Mouse (Mus musculus) liver, embryonic 14.5 days (tissue): Measurements from ENCODE around the gene Kbtbd12. TPM values are rescaled to one million over a fixed set of nuclear protein-coding genes. Genes with fewer than 3 reads are reported as not detected.

ENCODE experiments used
- ATAC-seq: fragments of 200-750 bp; cut with Nextera tagmentation; 2 replicates; pipeline ENCODE4 v1.8.0; 2017; ENCODE audit warnings: moderate number of reproducible peaks, mild to moderate bottlenecking, moderate library complexity; ENCODE audit not compliant: insufficient read depth
- DNase-seq, 3 experiments: peaks; one replicate each; pipeline ENCODE4 v3.0.0-alpha.2; 2012 to 2013; ENCODE audit warnings: low read depth in 3 of 3, low spot score in 3 of 3
- H3K27ac ChIP-seq: fragments of 300-500 bp; sonication (generic); 2 replicates; pipeline ENCODE4 v1.5.1; 2014; ENCODE audit warnings: moderate library complexity, mild to moderate bottlenecking, control low read depth, inconsistent platforms
- H3K27me3 ChIP-seq: fragments of 300-500 bp; sonication (generic); 2 replicates; pipeline ENCODE4 v1.6.1; 2014; ENCODE audit warnings: mild to moderate bottlenecking, low read length, moderate library complexity; ENCODE audit not compliant: control insufficient read depth, insufficient read depth
- H3K36me3 ChIP-seq: fragments of 300-500 bp; sonication (generic); replicated peaks from 2 replicates; pipeline ENCODE4 v1.6.1; 2014; ENCODE audit warnings: low read depth; ENCODE audit not compliant: control insufficient read depth, insufficient read depth
- H3K4me1 ChIP-seq, 2 experiments: fragments of 200-500 bp in 1 of 2; fragments of 300-500 bp in 1 of 2; sonication (generic) in 1 of 2; replicated peaks; 2 replicates each; pipeline ENCODE4 v1.6.1; 2012 to 2014; ENCODE audit warnings: antibody characterized with exemption in 1 of 2, inconsistent platforms in 1 of 2, low read length in 1 of 2; ENCODE audit not compliant: control insufficient read depth in 2 of 2, insufficient read depth in 2 of 2
- H3K4me2 ChIP-seq: fragments of 300-500 bp; sonication (generic); 2 replicates; pipeline ENCODE4 v1.6.1; 2014; ENCODE audit warnings: low read depth, mild to moderate bottlenecking, control low read depth, moderate library complexity
- H3K4me3 ChIP-seq, 2 experiments: fragments of 200-500 bp in 1 of 2; fragments of 300-500 bp in 1 of 2; sonication (generic) in 1 of 2; 2 replicates each; pipeline ENCODE4 v1.5.1; 2012 to 2014; ENCODE audit warnings: low read depth in 2 of 2, low read length in 2 of 2, mild to moderate bottlenecking in 2 of 2, control low read depth in 1 of 2, inconsistent platforms in 1 of 2, moderate library complexity in 1 of 2; ENCODE audit not compliant: insufficient read depth in 1 of 2
- H3K9ac ChIP-seq: fragments of 300-500 bp; sonication (generic); replicated peaks from 2 replicates; pipeline ENCODE4 v1.6.1; 2014; ENCODE audit warnings: mild to moderate bottlenecking, control low read depth, moderate library complexity
- H3K9me3 ChIP-seq: fragments of 300-500 bp; sonication (generic); 2 replicates; pipeline ENCODE4 v1.6.1; 2016; ENCODE audit warnings: low read length, mixed read lengths; ENCODE audit not compliant: control insufficient read depth
- CTCF ChIP-seq: IDR thresholded peaks from 2 replicates; pipeline ENCODE4 v1.5.1; 2016; ENCODE audit warnings: antibody characterized with exemption, low read depth, control low read depth
- EP300 ChIP-seq: IDR thresholded peaks from 2 replicates; pipeline ENCODE4 v1.6.1; 2016; ENCODE audit warnings: antibody characterized with exemption, low read depth
- WGBS: fragments of 180-500 bp; shearing (Covaris S2); extraction: QIAGEN DNeasy Blood & Tissue Kit; methylation state at CpG from one replicate; pipeline ENCODE4 v1.1.7; 2014; ENCODE audit not compliant: insufficient replicate concordance; 5-methylcytosine and 5-hydroxymethylcytosine counted together
- polyA plus RNA-seq, 2 experiments: library from polyadenylated mRNA; depleted of rRNA in 1 of 2; stranded (reverse) in 1 of 2; unstranded in 1 of 2; fragments of >200 nt; fragmentation: Nextera tagmentation in 1 of 2; extraction: Ambion mirVana in 1 of 2; gene quantifications; 2 replicates each; pipeline versions ENCODE4 v1.2.1 to v1.2.3; 2012 to 2014

Kbtbd12 gene
- polyA plus RNA-seq, 2 experiments = 0.65 to 0.80 TPM

DNA sequence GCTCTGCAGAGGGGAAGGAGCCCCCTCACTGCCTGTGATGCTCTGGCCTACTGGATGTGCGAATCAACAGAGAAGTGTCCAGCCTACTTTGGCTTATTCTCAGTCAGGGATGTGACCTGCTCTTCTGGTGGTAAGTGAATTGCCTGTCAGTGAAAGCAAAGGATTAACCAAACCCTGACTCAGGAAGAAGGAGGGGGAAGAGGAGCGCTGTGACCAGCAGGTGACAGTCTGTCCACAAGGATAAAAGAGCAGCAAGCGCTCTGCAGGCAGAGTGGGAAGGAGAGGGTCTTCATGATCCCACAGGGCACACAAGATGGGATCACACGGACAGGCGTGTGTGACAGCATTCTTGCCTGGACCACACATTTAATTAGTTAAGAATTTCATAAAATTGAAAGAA lies 78.1 kb downstream of the Kbtbd12 start:
- Histone ChIP-seq H3K9me3 (no peaks in the 10 kb centered on the region), H3K27me3 (no peaks in the 10 kb centered on the region; the same call in 1 of the 2 replicates), H3K4me2 (no peak overlapping the region), H3K9ac (no peak overlapping the region), H3K4me1 (no peaks in the 10 kb centered on the region), H3K36me3 (no peaks in the 10 kb centered on the region), H3K27ac (no peak overlapping the region), H3K4me3 (no peak overlapping the region)
- TF ChIP-seq CTCF = peak; percentile 38
- no peak for TF ChIP-seq EP300
- no peak for DNase-seq
- 39% methylated on average over 5 of the region's 5 CpGs for WGBS
- ATAC-seq = no peak

DNA sequence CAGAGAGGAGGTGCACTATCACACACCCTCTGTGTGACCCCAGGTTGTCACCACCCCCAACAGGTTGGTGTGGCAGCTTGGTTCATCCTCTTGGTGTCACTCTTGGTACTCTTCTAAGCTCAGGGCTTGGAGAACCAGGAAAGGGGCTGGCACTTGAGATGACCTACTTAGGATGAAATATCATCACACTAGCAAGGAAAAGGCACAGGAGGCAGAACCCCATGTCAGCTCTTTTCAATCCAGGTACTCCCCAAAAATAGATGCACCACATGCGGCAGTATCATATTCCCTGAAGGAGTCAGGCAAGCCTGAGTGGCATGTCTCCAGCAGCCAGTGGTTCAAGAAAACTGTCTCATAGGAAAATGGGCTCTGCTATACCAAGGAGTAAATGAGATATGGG lies 79.7 kb downstream of the Kbtbd12 start:
- H3K4me3 ChIP-seq = no peak overlapping the region
- TF ChIP-seq CTCF = peak; percentile 37; the same call in 1 of the 2 replicates
- no peak for TF ChIP-seq EP300
- H3K36me3 ChIP-seq = no peaks in the 10 kb centered on the region
- DNase-seq (no peak), ATAC-seq (no peak)
- no peaks in the 10 kb centered on the region for H3K27me3 ChIP-seq
- no peak overlapping the region for H3K27ac ChIP-seq
- H3K4me1 ChIP-seq = no peaks in the 10 kb centered on the region
- 67% methylated on average over 1 of the region's 1 CpGs for WGBS
- H3K9me3 ChIP-seq = no peaks in the 10 kb centered on the region
- no peak overlapping the region for H3K9ac ChIP-seq
- no peak overlapping the region for H3K4me2 ChIP-seq

DNA sequence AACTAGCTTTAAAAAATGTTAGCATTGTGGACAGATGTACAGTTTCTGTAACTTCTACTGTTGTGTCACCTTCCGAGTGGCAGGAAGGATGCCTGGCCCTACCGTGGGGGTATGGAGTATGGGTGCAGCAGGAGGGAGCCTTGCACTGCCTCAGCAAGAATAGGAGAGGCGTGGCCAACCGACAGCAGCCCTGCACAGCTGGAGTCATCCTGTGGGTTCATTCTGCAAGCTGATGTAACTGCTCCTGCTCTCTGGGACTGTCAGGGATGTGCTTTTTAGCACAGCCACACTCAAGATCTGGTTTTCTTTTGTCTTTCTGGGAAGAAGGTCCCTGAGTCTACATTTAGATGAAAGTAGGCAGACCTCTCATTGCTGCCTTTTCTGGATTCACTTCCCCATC lies 80.2 kb downstream of the Kbtbd12 start:
- no peaks in the 10 kb centered on the region for H3K9me3 ChIP-seq
- ATAC-seq (no peak), DNase-seq (no peak)
- no peaks in the 10 kb centered on the region for H3K36me3 ChIP-seq
- no peak for TF ChIP-seq CTCF
- no peak for TF ChIP-seq EP300
- no peaks in the 10 kb centered on the region for H3K4me1 ChIP-seq
- H3K4me2 ChIP-seq = no peak overlapping the region
- H3K27ac ChIP-seq = no peak overlapping the region
- WGBS = 21% methylated on average over 4 of the region's 4 CpGs
- H3K9ac ChIP-seq = no peak overlapping the region
- no peaks in the 10 kb centered on the region for H3K27me3 ChIP-seq
- no peak overlapping the region for H3K4me3 ChIP-seq

DNA sequence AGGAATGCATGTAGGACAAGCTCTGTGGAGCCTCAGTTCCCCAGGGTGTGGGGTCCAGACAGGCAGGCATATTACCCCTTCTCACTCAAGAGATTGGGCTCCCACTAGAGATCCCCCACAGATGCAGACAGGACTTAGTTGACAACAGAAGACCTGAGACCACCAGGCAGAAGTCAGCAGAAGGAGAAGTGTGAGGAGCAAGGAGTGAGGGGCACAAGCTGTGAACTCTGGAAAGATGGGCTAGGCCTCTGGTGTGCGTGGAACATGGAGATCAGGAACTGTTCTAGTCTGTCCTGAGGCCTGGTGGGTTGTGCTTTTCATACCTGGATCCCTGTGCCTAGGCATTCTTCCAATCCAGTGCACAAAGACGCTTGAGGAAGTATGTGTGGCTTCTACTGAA lies 87.8 kb downstream of the Kbtbd12 start:
- no peak for TF ChIP-seq EP300
- TF ChIP-seq CTCF = no peak
- no peaks in the 10 kb centered on the region for H3K9me3 ChIP-seq
- H3K27ac ChIP-seq = no peak overlapping the region
- no peak overlapping the region for H3K4me3 ChIP-seq
- H3K27me3 ChIP-seq = no peaks in the 10 kb centered on the region
- H3K4me1 ChIP-seq = peaks cover 2 to 20% of the 10 kb centered on the region in 2 experiments; a peak in 3 of 4 replicates
- no peak overlapping the region for H3K4me2 ChIP-seq
- DNase-seq (no peak), ATAC-seq (no peak)
- WGBS = 58% methylated on average over 2 of the region's 2 CpGs
- no peak overlapping the region for H3K9ac ChIP-seq
- H3K36me3 ChIP-seq = no peaks in the 10 kb centered on the region

DNA sequence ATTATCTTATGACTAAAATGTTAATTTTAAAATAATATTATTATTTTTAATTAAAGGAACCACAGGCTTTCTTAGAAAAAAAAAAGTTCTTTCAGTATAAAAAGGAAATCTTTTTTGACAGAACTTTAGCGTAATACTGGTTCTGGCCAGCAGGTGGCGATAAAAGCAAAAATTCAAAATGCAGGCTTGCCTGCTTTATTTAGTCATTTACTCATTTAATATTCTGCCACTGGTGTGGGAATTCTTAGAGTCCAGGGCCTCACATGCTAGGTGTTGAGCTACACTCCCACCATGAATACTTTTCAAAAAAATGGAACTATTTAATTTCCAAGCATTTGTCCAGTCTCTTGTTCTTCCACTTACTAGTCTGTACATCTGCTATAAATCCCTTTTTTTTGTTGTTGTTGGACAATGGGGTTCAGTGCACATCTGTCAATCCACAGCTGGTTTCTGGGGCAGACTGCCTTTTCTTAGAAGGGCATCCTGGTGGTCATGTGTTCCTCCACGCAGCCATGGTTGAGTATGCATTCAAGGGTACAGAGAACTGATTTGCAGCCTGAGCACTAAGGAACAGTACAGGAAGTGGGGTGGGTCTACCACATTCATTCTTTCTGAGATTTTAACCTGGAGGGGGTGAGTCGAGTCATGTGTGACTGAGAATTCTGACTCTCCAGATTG lies 88.5 kb downstream of the Kbtbd12 start:
- no peak overlapping the region for H3K27ac ChIP-seq
- no peak overlapping the region for H3K4me2 ChIP-seq
- DNase-seq (peak; percentile 28 to 33 (median 31)), ATAC-seq (no peak)
- TF ChIP-seq EP300 (no peak), CTCF (peak; percentile 62)
- 14% methylated on average over 4 of the region's 4 CpGs for WGBS
- H3K27me3 ChIP-seq = no peaks in the 10 kb centered on the region
- H3K4me3 ChIP-seq = no peak overlapping the region
- H3K4me1 ChIP-seq = peaks cover 2 to 23% of the 10 kb centered on the region in 2 experiments; a peak in 3 of 4 replicates
- no peaks in the 10 kb centered on the region for H3K9me3 ChIP-seq
- H3K36me3 ChIP-seq = no peaks in the 10 kb centered on the region
- no peak overlapping the region for H3K9ac ChIP-seq
